Mouse (Mus musculus) myocyte (in vitro differentiated cells): ENCODE results near the gene Scarf1.

ENCODE experiments used
- CEBPB ChIP-seq: IDR thresholded peaks from 2 replicates; pipeline ENCODE4 v1.6.1; 2011; ENCODE audit warnings: mild to moderate bottlenecking, moderate library complexity; ENCODE audit not compliant: poor library complexity, insufficient read depth, severe bottlenecking
- E2F4 ChIP-seq: IDR thresholded peaks from one replicate; pipeline ENCODE4 v1.6.1; 2011; ENCODE audit warnings: mild to moderate bottlenecking, control low read depth, moderate library complexity; ENCODE audit not compliant: insufficient read depth
- MAX ChIP-seq: IDR thresholded peaks from one replicate; pipeline ENCODE4 v1.6.1; 2011; ENCODE audit warnings: low read depth, mild to moderate bottlenecking, control low read depth
- MYOD1 ChIP-seq, 3 experiments: IDR thresholded peaks; one replicate each; pipeline ENCODE4 v1.6.1; 2011; ENCODE audit warnings: control low read depth in 2 of 3, low read depth in 2 of 3, mild to moderate bottlenecking in 2 of 3, moderate library complexity in 1 of 3; ENCODE audit not compliant: insufficient read length in 2 of 3, control insufficient read depth in 1 of 3
- MYOG ChIP-seq, 3 experiments: IDR thresholded peaks; one replicate each; pipeline ENCODE4 v1.6.1; 2011; ENCODE audit warnings: control low read depth in 2 of 3, low read depth in 2 of 3, mild to moderate bottlenecking in 2 of 3; ENCODE audit not compliant: insufficient read length in 2 of 3, control insufficient read depth in 1 of 3, insufficient read depth in 1 of 3
- POLR2A ChIP-seq: IDR thresholded peaks from one replicate; pipeline ENCODE4 v1.6.1; 2011; ENCODE audit warnings: low read depth, mild to moderate bottlenecking, control low read depth, moderate library complexity; ENCODE audit not compliant: insufficient read length
- POLR2AphosphoS2 ChIP-seq: IDR thresholded peaks from one replicate; pipeline ENCODE4 v1.6.1; 2011; ENCODE audit warnings: low read depth, control low read depth; ENCODE audit not compliant: insufficient read length
- SRF ChIP-seq: IDR thresholded peaks from one replicate; pipeline ENCODE4 v1.6.1; 2011; ENCODE audit warnings: low read depth; ENCODE audit not compliant: control insufficient read depth, insufficient read length
- TCF12 ChIP-seq: IDR thresholded peaks from one replicate; pipeline ENCODE4 v1.6.1; 2011; ENCODE audit warnings: mild to moderate bottlenecking, control low read depth; ENCODE audit not compliant: poor library complexity, insufficient read depth, severe bottlenecking
- USF1 ChIP-seq: IDR thresholded peaks from one replicate; pipeline ENCODE4 v1.6.1; 2011; ENCODE audit warnings: low read depth, mild to moderate bottlenecking, control low read depth, moderate library complexity

DNA sequence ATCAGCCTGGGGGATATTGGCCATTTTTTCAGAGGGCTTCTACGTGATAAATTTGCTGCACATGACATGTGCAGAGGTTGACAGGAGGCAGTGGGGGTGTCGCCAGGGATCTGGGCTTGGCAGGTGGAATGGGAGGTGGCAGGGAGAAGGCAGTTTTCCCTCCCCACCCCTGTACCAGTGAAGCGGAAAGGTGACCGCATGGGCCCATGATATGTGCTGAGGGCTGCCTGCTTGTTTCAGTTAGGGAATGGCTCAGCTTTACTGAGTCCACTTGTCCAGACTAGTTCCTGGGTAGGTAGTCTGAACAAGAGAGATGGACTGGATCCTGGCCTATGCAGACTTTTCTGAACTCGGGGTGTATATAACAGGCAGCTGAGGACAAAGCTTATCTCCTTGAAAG, 38.0 kb downstream of the Scarf1 start:
- TF ChIP-seq SRF, result no peak
- no peak for TF ChIP-seq TCF12
- no peak for TF ChIP-seq MYOG (IDR thresholded peaks at IDR 0.05; ENCODE audit: control insufficient read depth in 1 of 3, insufficient read depth in 1 of 3, insufficient read length in 2 of 3, low read depth in 2 of 3)
- TF ChIP-seq MAX, result no peak
- TF ChIP-seq POLR2A, result no peak
- no peak for TF ChIP-seq POLR2AphosphoS2
- TF ChIP-seq USF1, result no peak
- no peak for TF ChIP-seq CEBPB
- no peak for TF ChIP-seq MYOD1 (IDR thresholded peaks at IDR 0.05; ENCODE audit: control insufficient read depth in 1 of 3, insufficient read length in 2 of 3, low read depth in 2 of 3)
- no peak for TF ChIP-seq E2F4
